Mouse (Mus musculus) cerebellum, adult 2 months (tissue): ENCODE data around the gene Cttnbp2nl. TPM values are rescaled to one million over a fixed set of nuclear protein-coding genes. Genes with fewer than 3 reads are reported as not detected.

ENCODE experiments used
- DNase-seq, 2 experiments: peaks; one replicate each; pipeline ENCODE4 v3.0.0; 2021
- H3K27ac ChIP-seq: fragments of 200-500 bp; 2 replicates; pipeline ENCODE4 v1.5.1; 2012; ENCODE audit warnings: low read length, control low read depth, inconsistent platforms; ENCODE audit not compliant: insufficient read depth
- H3K27me3 ChIP-seq: fragments of 200-500 bp; 2 replicates; pipeline ENCODE4 v1.6.1; 2012; ENCODE audit warnings: inconsistent platforms, mild to moderate bottlenecking, low read length, moderate library complexity; ENCODE audit not compliant: control insufficient read depth, insufficient read depth
- H3K4me1 ChIP-seq: fragments of 200-500 bp; 2 replicates; pipeline ENCODE4 v1.6.1; 2011; ENCODE audit warnings: low read length; ENCODE audit not compliant: control insufficient read depth, insufficient read depth
- H3K4me3 ChIP-seq: fragments of 200-500 bp; replicated peaks from 2 replicates; pipeline ENCODE3; 2011; ENCODE audit warnings: mild to moderate bottlenecking, low read depth, low read length, control low read depth; ENCODE audit not compliant: insufficient read depth
- CTCF ChIP-seq: fragments of 200-500 bp; IDR thresholded peaks from 2 replicates; pipeline ENCODE4 v1.5.1; 2011; ENCODE audit warnings: low read depth, mild to moderate bottlenecking, control low read depth, low read length, moderate library complexity, borderline replicate concordance; ENCODE audit not compliant: insufficient read depth
- POLR2A ChIP-seq: fragments of 200-500 bp; IDR thresholded peaks from 2 replicates; pipeline ENCODE4 v1.6.1; 2011; ENCODE audit warnings: low read length, control low read depth, borderline replicate concordance; ENCODE audit not compliant: insufficient read depth
- WGBS: fragments of 180-500 bp; shearing (Covaris S2); methylation state at CpG from one replicate; pipeline ENCODE4 v1.1.7; 2018; 5-methylcytosine and 5-hydroxymethylcytosine counted together
- polyA plus RNA-seq: library from polyadenylated mRNA; depleted of rRNA; stranded (reverse); fragments of >200 nt; gene quantifications from 2 replicates; pipeline ENCODE4 v1.2.3, GENCODE M21; 2012; rRNA removed

The Cttnbp2nl gene
- polyA plus RNA-seq, 1 experiment = 7.4 TPM

- Histone ChIP-seq H3K4me3 (no peak overlapping the region), H3K27me3 (no peaks in the 10 kb centered on the region), H3K27ac (no peak overlapping the region), H3K4me1 (no peaks in the 10 kb centered on the region)
- DNase-seq = no peak
- 96% methylated on average over 15 of the region's 15 CpGs for WGBS
- TF ChIP-seq POLR2A (no peak), CTCF (no peak)
Measured at GRCm38 (mm10) chr3:104954551-104954950, 98.4 kb downstream of the Cttnbp2nl start.

GRCm38 (mm10) chr3:104954137-104954536 is 98.8 kb downstream of the Cttnbp2nl start:
- 94% methylated on average over 3 of the region's 3 CpGs for WGBS
- no peaks in the 10 kb centered on the region for H3K4me1 ChIP-seq
- no peaks in the 10 kb centered on the region for H3K27me3 ChIP-seq
- H3K4me3 ChIP-seq = no peak overlapping the region
- H3K27ac ChIP-seq = no peak overlapping the region
- TF ChIP-seq CTCF (no peak), POLR2A (no peak)
- DNase-seq = no peak

GRCm38 (mm10) chr3:104952891-104953670 is 99.9 kb downstream of the Cttnbp2nl start:
- H3K27me3 ChIP-seq = no peaks in the 10 kb centered on the region
- H3K4me3 ChIP-seq = no peak overlapping the region
- 92% methylated on average over 23 of the region's 23 CpGs for WGBS
- H3K4me1 ChIP-seq = no peaks in the 10 kb centered on the region
- no peak for DNase-seq
- H3K27ac ChIP-seq = no peak overlapping the region
- TF ChIP-seq CTCF = no peak
- no peak for TF ChIP-seq POLR2A

Other genes with a start within 250 kb of the Cttnbp2nl start
- 3.2 and 4.1 TPM in 2 replicates for gene Mov10, start 234.6 kb downstream of the Cttnbp2nl start, polyA plus RNA-seq
- gene St7l, start 189.1 kb downstream of the Cttnbp2nl start, polyA plus RNA-seq = 13.7 and 14.7 TPM in 2 replicates
- gene Capza1, start 188.6 kb downstream of the Cttnbp2nl start, polyA plus RNA-seq = 45.6 and 53.7 TPM in 2 replicates
- gene Wnt2b, start 91.2 kb downstream of the Cttnbp2nl start, polyA plus RNA-seq = 0.40 and 0.44 TPM in 2 replicates
- gene 4930564D02Rik, start 13.7 kb upstream of the Cttnbp2nl start, polyA plus RNA-seq = not detected in 2 replicates